Mouse (Mus musculus) A20 (cell line): ENCODE data around the gene Pik3r6.

Source experiments
- DNase-seq: peaks from one replicate; pipeline ENCODE4 v3.0.0-alpha.2; 2011; ENCODE audit warnings: low read depth, low spot score

The Pik3r6 gene

DNA sequence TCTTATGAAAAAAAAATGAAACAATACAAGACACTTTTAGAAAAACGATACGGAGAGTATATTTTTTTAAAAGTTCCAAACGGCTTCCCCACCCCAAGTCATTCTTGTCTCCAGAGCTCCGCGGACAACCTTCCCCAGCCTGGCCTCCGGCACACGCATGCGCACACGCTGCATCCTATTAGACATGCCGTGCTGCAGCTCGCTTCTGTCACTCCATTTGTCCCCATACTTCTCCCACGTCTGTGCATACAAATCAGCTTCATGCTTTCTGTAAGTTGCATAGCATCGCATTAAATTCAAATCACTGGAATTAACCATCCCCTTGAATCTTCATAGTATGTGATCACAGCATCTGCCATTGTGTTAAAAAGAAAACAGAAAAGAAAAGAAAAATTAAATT, 80.4 kb downstream of the Pik3r6 start:
- DNase-seq = no peak

DNA sequence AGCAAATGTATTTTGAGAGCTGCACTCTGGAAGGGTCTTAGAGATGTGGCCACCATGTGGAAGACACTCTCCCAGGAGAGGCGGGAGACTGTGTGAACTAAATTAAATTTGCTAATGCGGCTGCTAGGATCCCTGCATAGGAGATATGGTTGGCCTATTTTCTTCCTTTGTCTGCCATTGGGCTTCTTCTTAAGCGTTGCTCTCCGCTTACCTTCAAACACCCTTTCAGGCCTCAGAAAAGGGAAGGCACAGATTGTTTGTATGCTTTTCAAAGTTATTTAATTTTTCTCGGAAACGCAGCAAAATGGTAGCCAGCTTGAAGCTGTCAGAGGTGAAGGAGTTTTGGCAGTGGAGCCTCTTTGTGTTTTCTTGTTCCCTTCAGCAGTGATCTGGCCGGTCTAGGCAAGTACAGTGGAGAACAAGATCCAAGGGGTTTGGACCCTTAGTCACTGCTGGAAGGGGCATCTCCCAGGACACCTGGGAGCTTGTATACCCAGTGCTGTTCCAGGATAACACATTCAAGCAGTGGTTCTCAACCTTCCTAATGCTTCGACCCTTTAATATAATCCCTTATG, 81.2 kb downstream of the Pik3r6 start:
- no peak for DNase-seq

- DNase-seq = peak; percentile 37
These were observed 83.1 kb downstream of the Pik3r6 start for GRCm38 (mm10) chr11:68585890-68586289.

DNA sequence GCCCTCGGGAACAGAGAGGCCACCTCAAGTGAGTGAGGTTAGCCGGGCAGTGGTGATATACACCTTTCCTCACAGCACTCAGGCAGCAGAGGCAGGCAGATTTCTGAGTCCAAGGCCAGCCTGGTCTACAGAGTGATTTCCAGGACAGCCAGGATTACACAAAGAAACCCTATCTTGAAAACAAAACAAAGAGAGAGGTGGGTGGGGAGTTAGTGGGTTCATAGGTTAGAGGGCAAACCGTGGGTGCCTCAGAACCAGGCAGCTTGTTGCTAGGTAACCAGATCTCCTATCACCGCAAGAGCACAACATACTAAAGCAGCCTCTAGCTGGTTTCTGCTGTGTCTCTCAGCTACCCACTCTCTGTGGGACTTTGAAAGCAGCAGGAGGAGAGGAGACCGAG, 83.9 kb downstream of the Pik3r6 start, which contains the start of gene Ccdc42:
TSS of gene Ccdc42 (plus strand) at position 301 of the 400 bp plus-strand sequence.
- no peak for DNase-seq

DNA sequence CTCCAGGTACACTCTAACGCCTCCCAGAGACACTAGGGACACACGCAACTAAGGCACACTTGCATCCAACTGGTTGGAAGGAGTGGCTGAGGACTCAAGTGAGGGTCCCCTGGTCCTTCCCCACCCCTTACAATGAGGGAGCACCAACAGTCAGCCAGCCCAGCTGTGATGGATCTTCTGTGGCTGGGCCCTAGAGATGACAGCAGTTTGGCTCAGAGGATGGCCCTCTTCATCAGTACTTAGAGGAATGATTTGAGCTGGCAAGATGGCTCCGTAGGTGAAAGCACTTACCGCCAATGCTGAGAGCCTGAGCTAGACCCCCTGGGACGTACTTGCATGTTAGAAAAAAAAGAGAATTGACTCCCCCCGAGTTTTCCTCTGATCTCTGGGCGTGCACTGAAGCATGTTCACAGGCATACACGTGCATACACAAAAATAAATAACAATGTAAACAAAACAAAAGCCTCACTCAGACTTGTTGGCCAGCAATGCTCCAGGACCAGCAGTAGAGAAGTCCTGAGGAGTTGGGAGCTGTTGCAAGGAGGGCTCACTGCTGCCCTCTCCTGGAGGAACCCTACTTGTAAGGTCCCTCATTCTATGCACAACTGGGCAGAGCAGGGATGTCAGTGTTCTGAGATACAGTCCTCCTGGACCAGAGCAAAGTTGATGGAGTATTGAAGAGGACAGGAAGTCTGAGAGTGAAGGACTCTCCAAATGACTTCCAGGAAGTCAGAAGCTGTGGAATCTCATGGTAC, 86.4 kb downstream of the Pik3r6 start:
- DNase-seq = peak; percentile 65

GRCm38 (mm10) chr11:68591708-68592107, 88.9 kb downstream of the Pik3r6 start:
- DNase-seq = no peak

- DNase-seq = no peak
These were observed 90.4 kb downstream of the Pik3r6 start for GRCm38 (mm10) chr11:68593247-68593646.

DNA sequence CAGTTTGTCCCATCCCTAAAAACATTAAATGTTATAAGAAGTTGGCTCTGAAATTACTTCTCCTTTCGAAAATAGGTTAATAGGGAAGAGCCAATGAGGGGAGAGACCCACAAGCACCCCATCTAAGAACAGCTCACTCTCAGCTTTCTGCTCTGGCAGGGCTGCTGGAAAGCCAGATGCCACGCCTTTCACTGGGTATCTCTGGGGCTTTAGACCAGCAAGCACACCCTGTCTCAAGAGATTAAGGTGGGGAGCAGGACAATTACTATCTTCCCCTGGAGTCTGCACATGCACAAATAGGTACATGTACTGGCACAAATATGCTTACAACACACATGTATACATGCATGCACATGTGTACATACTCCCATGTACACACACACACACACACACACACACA, 95.1 kb downstream of the Pik3r6 start:
- no peak for DNase-seq

- no peak for DNase-seq
These were observed 97.8 kb downstream of the Pik3r6 start for GRCm38 (mm10) chr11:68600551-68601021.

DNA sequence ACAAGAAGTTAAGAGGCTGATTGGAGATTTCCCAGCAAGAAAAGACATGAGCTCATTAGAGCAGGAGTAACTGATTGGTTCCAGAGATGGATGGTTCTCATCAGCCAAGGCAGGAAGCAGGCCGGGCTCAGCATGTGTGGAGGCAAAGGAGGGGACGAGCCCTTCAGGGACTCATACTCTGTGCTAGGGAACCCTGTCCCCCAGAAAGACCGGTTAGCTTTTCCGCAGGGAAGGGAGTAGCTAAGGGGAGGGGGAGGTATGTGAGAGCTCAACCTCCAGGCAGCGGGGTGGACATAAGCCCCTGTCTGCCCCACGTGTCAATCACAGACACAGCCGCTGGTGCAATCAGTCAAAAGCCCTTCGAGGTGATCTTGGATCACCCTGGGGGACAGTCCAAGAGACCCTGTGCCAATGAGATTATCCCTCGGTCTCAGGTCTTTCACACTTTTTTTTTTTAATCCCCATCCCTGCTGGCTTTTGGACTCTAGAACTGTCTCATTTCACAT, 98.7 kb downstream of the Pik3r6 start:
- DNase-seq = no peak
